Mouse (Mus musculus) right cerebral cortex, adult 2 months (tissue): ENCODE measurements around the gene AI597479.
A peak's percentile ranks its signal among the peaks of the same experiment; 100 is the strongest.

ENCODE experiments used
- DNase-seq, 2 experiments: peaks; one replicate each; pipeline ENCODE4 v3.0.0; 2021 to 2022; ENCODE audit warnings: low spot score in 2 of 2

AI597479 gene

DNA sequence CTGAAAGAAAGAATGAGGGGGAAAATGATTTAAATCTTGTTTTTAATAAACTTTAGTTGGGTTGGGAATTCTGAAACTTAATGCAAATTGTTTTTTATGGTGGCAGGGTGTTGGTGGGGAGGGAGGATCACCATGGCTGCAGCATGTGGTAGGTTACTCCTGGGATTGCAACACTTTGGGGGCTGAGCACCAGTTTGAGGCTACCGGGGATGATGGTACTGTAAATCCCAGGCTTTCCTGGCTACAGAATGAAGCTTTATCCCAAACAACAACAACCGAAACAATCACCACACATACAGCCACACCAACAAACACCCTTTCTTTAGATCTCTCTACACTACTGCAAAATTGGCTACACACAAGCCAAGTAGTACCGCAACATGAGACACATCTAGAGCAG, 63.9 kb downstream of the AI597479 start:
- DNase-seq = no peak

DNA sequence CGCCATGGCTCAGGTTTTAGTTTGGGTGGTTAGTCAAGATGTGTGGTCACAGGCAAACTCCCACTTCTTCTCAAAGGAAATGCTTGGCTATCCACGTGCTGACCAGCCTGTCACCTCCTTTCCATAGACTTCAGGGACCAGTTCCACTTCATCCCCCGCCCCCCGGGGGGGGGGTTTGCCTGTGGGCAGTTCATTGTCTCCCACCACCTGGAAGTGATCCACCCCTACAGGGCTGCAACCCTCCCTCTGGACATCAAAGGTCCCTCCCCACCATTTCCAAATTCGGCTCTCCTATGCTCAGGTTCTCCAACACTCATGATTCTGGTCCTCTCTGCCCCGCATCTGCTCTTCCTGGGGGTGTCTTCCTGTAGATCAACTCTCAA, 64.6 kb downstream of the AI597479 start:
- peak in 1 of 2 experiments; percentile 20 for DNase-seq

- DNase-seq = peak; percentile 67 to 78
These were observed 65.2 kb downstream of the AI597479 start for GRCm38 (mm10) chr1:43163467-43164418.

DNA sequence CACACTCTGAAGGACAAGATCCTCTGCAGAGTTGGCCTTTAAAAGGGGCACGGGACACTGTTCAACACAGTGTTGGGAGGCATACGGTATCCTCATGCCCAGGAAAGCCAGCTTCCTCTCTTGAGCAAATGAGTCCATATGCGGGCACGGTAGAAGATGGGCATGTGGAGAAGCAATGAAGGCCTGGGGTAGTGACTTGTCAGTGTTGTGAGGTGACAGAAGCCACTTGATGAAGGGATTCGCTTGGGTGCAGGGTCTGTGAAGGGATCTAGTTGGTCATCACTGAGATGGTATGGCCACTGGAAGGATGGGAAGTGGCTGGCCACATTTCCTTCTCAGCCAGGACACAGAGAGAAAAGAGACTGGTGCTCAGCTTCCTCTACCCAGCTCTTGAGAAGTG, 66.1 kb downstream of the AI597479 start:
- no peak for DNase-seq
